Comparison of ENCODE assay signal across 23 mouse cellular contexts in the genomic region with DNA sequence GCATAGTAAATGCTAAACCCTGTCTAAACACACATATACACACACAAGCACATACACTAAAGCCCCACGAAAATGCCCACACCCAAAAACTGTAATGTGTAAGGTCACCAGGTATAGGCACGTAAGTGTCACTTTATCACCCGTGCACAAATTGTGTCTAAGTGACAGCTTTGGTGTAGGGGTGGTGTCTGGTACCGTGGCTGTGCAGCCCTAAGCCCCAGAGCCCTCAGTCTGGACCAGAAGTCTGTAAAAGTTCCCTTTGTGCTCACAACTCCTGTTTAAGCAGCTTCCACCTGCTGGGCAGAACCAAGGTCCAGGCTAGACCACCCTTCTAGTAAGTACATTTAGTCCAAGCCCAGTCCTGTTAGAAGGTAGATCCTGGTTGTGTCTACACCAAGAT. TPM values are rescaled to one million over a fixed set of nuclear protein-coding genes. Genes with fewer than 3 reads are reported as not detected.
DNase-seq lines count a peak whose midpoint lies in the region; ATAC-seq lines count a peak whose summit lies in the region.
"Not testable (repeated sequence)": the region's sequence is repeated elsewhere in the genome, so short reads cannot be mapped to it uniquely, and the experiment has no call there.
"Had no signal": no experiment of that assay in that cellular context is flagged by ENCODE, and none has a peak within 500 bp of the region (broad histone marks: within the 10 kb centered on the region; RNA-seq: fewer than 3 reads in every experiment).

No protein-coding gene starts in this region.

- H3K36me3 ChIP-seq in heart, embryonic 10.5 days; hindbrain, embryonic 14.5 days (replicated peaks; ENCODE audit: control insufficient read depth, insufficient read depth); intestine, embryonic 15.5 days; limb, embryonic 15.5 days; midbrain, embryonic 10.5 days; stomach, embryonic 15.5 days: not testable (repeated sequence)

- DNase-seq in heart, embryonic 10.5 days (ENCODE audit: low spot score): peak; percentile 73
- DNase-seq in hindbrain, embryonic 14.5 days (ENCODE audit: low spot score): peak; percentile 14
- DNase-seq in midbrain, embryonic 10.5 days (ENCODE audit: low spot score): peak; percentile 10

- not testable (repeated sequence) for H3K27me3 ChIP-seq in heart, embryonic 10.5 days (ENCODE audit: insufficient read depth, poor library complexity, severe bottlenecking); hindbrain, embryonic 14.5 days (ENCODE audit: control insufficient read depth, insufficient read depth, low read length); intestine, embryonic 15.5 days (replicated peaks); limb, embryonic 15.5 days; midbrain, embryonic 10.5 days (ENCODE audit: low read depth, poor library complexity, severe bottlenecking); stomach, embryonic 15.5 days (replicated peaks)

- H3K9ac ChIP-seq in hindbrain, embryonic 14.5 days; intestine, embryonic 15.5 days; limb, embryonic 15.5 days; stomach, embryonic 15.5 days: not testable (repeated sequence)

- H3K27ac ChIP-seq in heart, embryonic 10.5 days; hindbrain, embryonic 14.5 days; intestine, embryonic 15.5 days; limb, embryonic 15.5 days; midbrain, embryonic 10.5 days (replicated peaks); stomach, embryonic 15.5 days: not testable (repeated sequence)

- H3K4me2 ChIP-seq in hindbrain, embryonic 14.5 days (replicated peaks); intestine, embryonic 15.5 days (replicated peaks); limb, embryonic 15.5 days; stomach, embryonic 15.5 days: not testable (repeated sequence)

- not testable (repeated sequence) for H3K4me1 ChIP-seq in heart, embryonic 10.5 days; hindbrain, embryonic 14.5 days (replicated peaks; ENCODE audit: control insufficient read depth, insufficient read depth, low read length); intestine, embryonic 15.5 days (replicated peaks); limb, embryonic 15.5 days; midbrain, embryonic 10.5 days; stomach, embryonic 15.5 days

- H3K4me3 ChIP-seq in heart, embryonic 10.5 days; hindbrain, embryonic 14.5 days (replicated peaks; ENCODE audit: low read length); intestine, embryonic 15.5 days (replicated peaks); limb, embryonic 15.5 days; midbrain, embryonic 10.5 days; stomach, embryonic 15.5 days (replicated peaks): not testable (repeated sequence)

- WGBS in heart, embryonic 10.5 days: 73% methylated on average over 4 of the region's 4 CpGs
- 82% methylated on average over 4 of the region's 4 CpGs for WGBS in hindbrain, embryonic 14.5 days
- 86% methylated on average over 4 of the region's 4 CpGs for WGBS in intestine, embryonic 15.5 days
- WGBS in limb, embryonic 15.5 days: 80% methylated on average over 4 of the region's 4 CpGs
- 86% methylated on average over 4 of the region's 4 CpGs for WGBS in midbrain, embryonic 10.5 days
- 83% methylated on average over 4 of the region's 4 CpGs for WGBS in stomach, embryonic 15.5 days

- 0 out of 2 replicates have a peak, but pooled peaks have one; percentile 22 for ATAC-seq in common myeloid progenitor, adult 5-6 weeks (replicated peaks; ENCODE audit: low read depth, poor library complexity, severe bottlenecking)
- not testable (repeated sequence) for ATAC-seq in hindbrain, embryonic 14.5 days (ENCODE audit: low FRiP score)
- peak; percentile 6; the same call in 1 of the 2 replicates for ATAC-seq in intestine, embryonic 15.5 days
- 0 out of 2 replicates have a peak, but pooled peaks have one; percentile 31 for ATAC-seq in limb, embryonic 15.5 days (ENCODE audit: insufficient number of reproducible peaks, low FRiP score, low TSS enrichment, low read depth)
- 0 out of 2 replicates have a peak, but pooled peaks have one; percentile 9 for ATAC-seq in monocyte, adult 5-6 weeks (replicated peaks; ENCODE audit: insufficient number of reproducible peaks, low FRiP score, low TSS enrichment, poor library complexity, severe bottlenecking)
- 0 out of 2 replicates have a peak, but pooled peaks have one; percentile 18 for ATAC-seq in stomach, embryonic 15.5 days (ENCODE audit: insufficient read depth, low FRiP score, low read depth)

- peaks cover 49% of the 10 kb centered on the region for H3K9me3 ChIP-seq in heart, embryonic 10.5 days
- H3K9me3 ChIP-seq in hindbrain, embryonic 14.5 days (ENCODE audit: control insufficient read depth, low read length): peaks cover 40% of the 10 kb centered on the region; the same call in 1 of the 2 replicates
- not testable (repeated sequence) for H3K9me3 ChIP-seq in intestine, embryonic 15.5 days; stomach, embryonic 15.5 days
- peaks cover 19% of the 10 kb centered on the region for H3K9me3 ChIP-seq in limb, embryonic 15.5 days
- peaks cover 77% of the 10 kb centered on the region for H3K9me3 ChIP-seq in midbrain, embryonic 10.5 days (replicated peaks)

RNA-seq across cellular contexts. Expression of a gene that starts 24.4 kb away (rescaled TPM):
- not detected in 2 replicates for total RNA-seq in common myeloid progenitor, adult 5-6 weeks (2017)
- not detected in 2 replicates for polyA plus RNA-seq in heart, embryonic 10.5 days (2016; fragmentation: Nextera tagmentation; extraction: Ambion mirVana)
- polyA plus RNA-seq in hindbrain, embryonic 14.5 days (2014; fragmentation: Nextera tagmentation; extraction: Ambion mirVana): 0.16 TPM in 1 of 2 replicates, not detected in the other
- polyA plus RNA-seq in intestine, embryonic 15.5 days (2015; fragmentation: Nextera tagmentation; extraction: Ambion mirVana): not detected in 2 replicates
- not detected in 2 replicates for polyA plus RNA-seq in limb, embryonic 15.5 days (2015; fragmentation: Nextera tagmentation; extraction: Ambion mirVana)
- not detected in 2 replicates for polyA plus RNA-seq in midbrain, embryonic 10.5 days (2016; fragmentation: Nextera tagmentation; extraction: Ambion mirVana)
- total RNA-seq in monocyte, adult 5-6 weeks (2017): 1.0 to 1.6 TPM in 2 of 3 replicates, not detected in the other
- not detected in 2 replicates for polyA plus RNA-seq in stomach, embryonic 15.5 days (2015; fragmentation: Nextera tagmentation; extraction: Ambion mirVana)
- total RNA-seq: adrenal gland, postnatal 36 days; G1E; gastrocnemius, postnatal 10 days; gastrocnemius, postnatal 4 days; heart, adult 2 months; heart, postnatal 10 days; heart, postnatal 4 days had no signal
- polyA plus RNA-seq: CD4-positive, CD25-positive, alpha-beta regulatory T cell, adult 4 months; cerebellum, adult 2 months; embryonic facial prominence, embryonic 11.5 days; forebrain, embryonic 12.5 days; forebrain, embryonic 16.5 days; frontal cortex, adult 2 months; G1E; heart, embryonic 12.5 days; hindbrain, embryonic 13.5 days had no signal

Comparison
In these comparisons a context has a peak if more than half of its experiments do, and no peak if none do; other contexts are left out.
1. DNase-seq: peak in every context shown above with its lines; median percentile 73 in heart, embryonic 10.5 days; 14 in hindbrain, embryonic 14.5 days; 10 in midbrain, embryonic 10.5 days.